Mouse (Mus musculus): ENCODE results near the gene Gm20831.
"Not testable (repeated sequence)": the region's sequence is repeated elsewhere in the genome, so short reads cannot be mapped to it uniquely, and the experiment has no call there.

The Gm20831 gene

GRCm38 (mm10) chrY:17874441-17874840 is at the start of gene Gm20831, which contains the start of gene Gm20772:
Gene Gm20831 (plus strand): TSS chrY:17874741.
Gene Gm20772 (plus strand): TSS chrY:17874741.
- not testable (repeated sequence) for DNase-seq (ENCODE audit: low spot score)

- not testable (repeated sequence) for DNase-seq (ENCODE audit: low spot score)
Observed at GRCm38 (mm10) chrY:17846166-17846565, 28.4 kb upstream of the Gm20831 start, which contains the start of gene Gm21904. Gene Gm21904 (minus strand): TSS chrY:17846266.

DNA sequence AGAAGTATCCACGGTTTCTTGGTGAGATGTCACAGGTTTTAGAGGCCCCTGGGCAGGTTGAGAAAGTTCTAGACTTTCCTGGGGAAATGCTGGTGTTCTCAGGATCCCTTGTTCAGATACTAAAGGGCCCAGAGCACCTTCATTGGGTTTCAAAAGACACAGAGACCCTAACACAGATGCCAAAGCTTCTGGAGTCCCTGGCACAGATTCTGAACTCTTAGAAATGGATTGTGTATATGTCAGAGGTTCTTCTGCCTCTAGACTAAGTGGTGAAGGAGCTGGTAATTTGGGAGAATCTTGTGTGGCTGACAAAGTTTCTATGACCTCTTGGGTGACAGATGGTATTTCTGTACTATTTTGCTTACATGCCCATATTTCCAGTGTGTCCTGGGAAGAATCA is 62.7 kb downstream of the Gm20831 start, which contains the start of gene Srsy:
Gene Srsy, minus strand, starts transcription at position 101 of the 400 bp plus-strand sequence.
- not testable (repeated sequence) for DNase-seq (ENCODE audit: low spot score)

All from layer of hippocampus, adult 11-12 months (tissue).